ENCODE assay signal across 12 mouse cellular contexts in the genomic region with DNA sequence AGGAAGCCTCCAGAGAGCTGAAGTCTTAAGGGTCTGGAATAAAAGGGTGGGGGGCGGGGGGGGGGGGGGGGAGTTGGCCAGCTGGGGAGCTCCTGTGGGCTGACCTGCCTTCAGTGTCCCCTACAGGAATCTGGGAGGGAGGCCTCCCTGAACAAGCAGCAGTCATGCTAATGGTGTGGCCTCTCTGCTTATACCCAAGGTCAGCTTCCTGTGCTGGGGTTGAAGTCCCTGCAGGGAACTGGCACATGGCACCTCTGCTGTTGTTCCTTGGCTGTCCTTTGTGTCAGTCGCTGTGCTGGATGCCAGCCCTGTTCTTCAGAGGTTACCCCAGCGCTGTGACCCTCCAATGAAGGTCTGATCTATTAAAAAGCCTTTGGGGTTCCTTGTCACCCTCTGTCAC.
A peak's percentile ranks its signal among the peaks of the same experiment; 100 is the strongest.
DNase-seq lines count a peak whose midpoint lies in the region; ATAC-seq and TF ChIP-seq lines count a peak whose summit lies in the region.
"Had no signal": no experiment of that assay in that cellular context is flagged by ENCODE, and none has a peak within 500 bp of the region (broad histone marks: within the 10 kb centered on the region; RNA-seq: fewer than 3 reads in every experiment).

No protein-coding gene starts in this region.

- TF ChIP-seq CTCF in intestine, postnatal 0 days (IDR thresholded peaks at IDR 0.05; ENCODE audit: low read depth) = no peak

- H3K36me3 ChIP-seq in forebrain, embryonic 11.5 days (ENCODE audit: control insufficient read depth, insufficient read depth, low read length) = no peaks in the 10 kb centered on the region
- H3K36me3 ChIP-seq in forebrain, embryonic 16.5 days (ENCODE audit: control insufficient read depth, insufficient read depth) = no peaks in the 10 kb centered on the region; the same call in 1 of the 2 replicates
- H3K36me3 ChIP-seq in midbrain, embryonic 13.5 days = no peaks in the 10 kb centered on the region; the same call in 1 of the 2 replicates
- H3K36me3 ChIP-seq in midbrain, embryonic 16.5 days (ENCODE audit: control insufficient read depth, insufficient read depth, low read length) = 0 out of 2 replicates have a peak, but pooled peaks cover 3% of the 10 kb centered on the region
- H3K36me3 ChIP-seq in intestine, postnatal 0 days (ENCODE audit: control insufficient read depth, insufficient read depth) = peaks cover 19% of the 10 kb centered on the region; the same call in 1 of the 2 replicates
- H3K36me3 ChIP-seq in liver, embryonic 15.5 days (replicated peaks) = no peaks in the 10 kb centered on the region
- H3K36me3 ChIP-seq: embryonic facial prominence, embryonic 13.5 days; limb, embryonic 15.5 days had no signal

- no peak overlapping the region for H3K9ac ChIP-seq in forebrain, embryonic 11.5 days (ENCODE audit: low read length)
- no peak overlapping the region for H3K9ac ChIP-seq in forebrain, embryonic 16.5 days (replicated peaks; ENCODE audit: low read depth, low read length)
- H3K9ac ChIP-seq in midbrain, embryonic 13.5 days (replicated peaks) = no peak overlapping the region
- H3K9ac ChIP-seq in midbrain, embryonic 16.5 days (ENCODE audit: low read depth, low read length) = no peak overlapping the region
- H3K9ac ChIP-seq in intestine, postnatal 0 days (ENCODE audit: low read depth, low read length) = no peak overlapping the region
- no peak overlapping the region for H3K9ac ChIP-seq in liver, embryonic 15.5 days
- H3K9ac ChIP-seq: embryonic facial prominence, embryonic 13.5 days; limb, embryonic 15.5 days had no signal

- no peaks in the 10 kb centered on the region for H3K27me3 ChIP-seq in forebrain, embryonic 11.5 days (ENCODE audit: control insufficient read depth, insufficient read depth, low read length)
- no peaks in the 10 kb centered on the region for H3K27me3 ChIP-seq in forebrain, embryonic 16.5 days (replicated peaks; ENCODE audit: control insufficient read depth, insufficient read depth, low read length)
- H3K27me3 ChIP-seq in midbrain, embryonic 13.5 days = no peaks in the 10 kb centered on the region
- H3K27me3 ChIP-seq in midbrain, embryonic 16.5 days (ENCODE audit: control insufficient read depth, insufficient read depth, low read depth, low read length) = no peaks in the 10 kb centered on the region
- no peaks in the 10 kb centered on the region for H3K27me3 ChIP-seq in intestine, postnatal 0 days (replicated peaks; ENCODE audit: control insufficient read depth, insufficient read depth, low read length)
- no peaks in the 10 kb centered on the region for H3K27me3 ChIP-seq in liver, embryonic 15.5 days
- H3K27me3 ChIP-seq: embryonic facial prominence, embryonic 13.5 days; limb, embryonic 15.5 days had no signal

- no peak for DNase-seq in forebrain, embryonic 11.5 days (ENCODE audit: low spot score)
- DNase-seq in adipocyte (ENCODE audit: low spot score) = no peak
- no peak for DNase-seq in urinary bladder, adult 18-20 months (ENCODE audit: low spot score in 2 of 2)
- DNase-seq: gastrocnemius, postnatal 14 days; right cerebral cortex, postnatal 25 days had no signal

- H3K9me3 ChIP-seq in forebrain, embryonic 11.5 days (ENCODE audit: control insufficient read depth, low read length) = no peaks in the 10 kb centered on the region
- H3K9me3 ChIP-seq in forebrain, embryonic 16.5 days (ENCODE audit: control insufficient read depth, low read length) = no peaks in the 10 kb centered on the region
- H3K9me3 ChIP-seq in midbrain, embryonic 13.5 days = 0 out of 2 replicates have a peak, but pooled peaks cover 2% of the 10 kb centered on the region
- no peaks in the 10 kb centered on the region for H3K9me3 ChIP-seq in midbrain, embryonic 16.5 days (replicated peaks; ENCODE audit: control insufficient read depth, low read length, poor library complexity, severe bottlenecking)
- no peaks in the 10 kb centered on the region for H3K9me3 ChIP-seq in intestine, postnatal 0 days (ENCODE audit: control insufficient read depth)
- no peaks in the 10 kb centered on the region for H3K9me3 ChIP-seq in liver, embryonic 15.5 days (replicated peaks)
- H3K9me3 ChIP-seq: embryonic facial prominence, embryonic 13.5 days; limb, embryonic 15.5 days had no signal

- H3K4me1 ChIP-seq in forebrain, embryonic 11.5 days (replicated peaks; ENCODE audit: control insufficient read depth, insufficient read depth, low read length) = peaks cover 5% of the 10 kb centered on the region; the same call in 1 of the 2 replicates
- peaks cover 6% of the 10 kb centered on the region for H3K4me1 ChIP-seq in forebrain, embryonic 16.5 days (replicated peaks; ENCODE audit: control insufficient read depth, insufficient read depth, low read length)
- H3K4me1 ChIP-seq in midbrain, embryonic 13.5 days (replicated peaks) = peaks cover 19% of the 10 kb centered on the region
- H3K4me1 ChIP-seq in midbrain, embryonic 16.5 days (ENCODE audit: control insufficient read depth, insufficient read depth, low read length) = peaks cover 14% of the 10 kb centered on the region
- H3K4me1 ChIP-seq in intestine, postnatal 0 days (replicated peaks; ENCODE audit: control insufficient read depth, insufficient read depth, low read length) = peaks cover 7% of the 10 kb centered on the region; the same call in 1 of the 2 replicates
- peaks cover 22% of the 10 kb centered on the region for H3K4me1 ChIP-seq in liver, embryonic 15.5 days (replicated peaks)

- peak; percentile 64 for ATAC-seq in forebrain, embryonic 11.5 days (replicated peaks; ENCODE audit: low FRiP score)
- no peak for ATAC-seq in forebrain, embryonic 16.5 days
- 0 out of 2 replicates have a peak, but pooled peaks have one; percentile 13 for ATAC-seq in midbrain, embryonic 13.5 days
- ATAC-seq in midbrain, embryonic 16.5 days = no peak
- peak; percentile 68 for ATAC-seq in intestine, postnatal 0 days
- ATAC-seq in liver, embryonic 15.5 days (ENCODE audit: insufficient read depth) = no peak

- H3K4me3 ChIP-seq in forebrain, embryonic 11.5 days (ENCODE audit: low read depth, low read length) = no peak overlapping the region
- no peak overlapping the region for H3K4me3 ChIP-seq in forebrain, embryonic 16.5 days (replicated peaks; ENCODE audit: low read length)
- H3K4me3 ChIP-seq in midbrain, embryonic 13.5 days (replicated peaks) = no peak overlapping the region
- H3K4me3 ChIP-seq in midbrain, embryonic 16.5 days (ENCODE audit: low read depth, low read length) = no peak overlapping the region
- H3K4me3 ChIP-seq in intestine, postnatal 0 days (ENCODE audit: low read depth, low read length) = no peak overlapping the region
- no peak overlapping the region for H3K4me3 ChIP-seq in liver, embryonic 15.5 days (replicated peaks)
- H3K4me3 ChIP-seq: embryonic facial prominence, embryonic 13.5 days; limb, embryonic 15.5 days had no signal

- no peak overlapping the region for H3K27ac ChIP-seq in forebrain, embryonic 11.5 days (ENCODE audit: low read depth, low read length)
- H3K27ac ChIP-seq in forebrain, embryonic 16.5 days (ENCODE audit: low read length) = no peak overlapping the region
- no peak overlapping the region for H3K27ac ChIP-seq in midbrain, embryonic 13.5 days
- H3K27ac ChIP-seq in midbrain, embryonic 16.5 days (ENCODE audit: low read length) = no peak overlapping the region
- no peak overlapping the region for H3K27ac ChIP-seq in intestine, postnatal 0 days (ENCODE audit: low read depth, low read length)
- H3K27ac ChIP-seq in liver, embryonic 15.5 days (replicated peaks) = peak overlapping the region; percentile 72
- H3K27ac ChIP-seq: embryonic facial prominence, embryonic 13.5 days; limb, embryonic 15.5 days had no signal

- 15% methylated on average over 3 of the region's 3 CpGs for WGBS in forebrain, embryonic 11.5 days
- 2% methylated on average over 2 of the region's 3 CpGs for WGBS in forebrain, embryonic 16.5 days
- WGBS in midbrain, embryonic 13.5 days = 13% methylated on average over 2 of the region's 3 CpGs
- 12% methylated on average over 2 of the region's 3 CpGs for WGBS in midbrain, embryonic 16.5 days
- 50% methylated on average over 2 of the region's 3 CpGs for WGBS in intestine, postnatal 0 days
- WGBS in liver, embryonic 15.5 days (ENCODE audit: insufficient replicate concordance) = 33% methylated on average over 2 of the region's 3 CpGs

- no peak overlapping the region for H3K4me2 ChIP-seq in forebrain, embryonic 11.5 days (ENCODE audit: low read depth, low read length, severe bottlenecking)
- H3K4me2 ChIP-seq in forebrain, embryonic 16.5 days (ENCODE audit: low read length) = no peak overlapping the region
- no peak overlapping the region for H3K4me2 ChIP-seq in midbrain, embryonic 13.5 days (replicated peaks)
- H3K4me2 ChIP-seq in midbrain, embryonic 16.5 days (ENCODE audit: low read length) = no peak overlapping the region
- no peak overlapping the region for H3K4me2 ChIP-seq in intestine, postnatal 0 days (replicated peaks; ENCODE audit: low read depth)
- H3K4me2 ChIP-seq in liver, embryonic 15.5 days = no peak overlapping the region
- H3K4me2 ChIP-seq: embryonic facial prominence, embryonic 13.5 days; limb, embryonic 15.5 days had no signal

Comparison
In these comparisons a context has a peak if more than half of its experiments do, and no peak if none do; other contexts are left out.
1. ATAC-seq: peak in forebrain, embryonic 11.5 days (single experiment), midbrain, embryonic 13.5 days (single experiment) and intestine, postnatal 0 days (single experiment); none in forebrain, embryonic 16.5 days (single experiment), midbrain, embryonic 16.5 days (single experiment) and liver, embryonic 15.5 days (single experiment).